Mouse (Mus musculus) NIH3T3 (cell line): ENCODE measurements around the gene Ostc.

ENCODE experiments used
- DNase-seq: peaks from one replicate; pipeline ENCODE4 v3.0.0-alpha.2; 2012; ENCODE audit warnings: low read depth

Ostc gene

DNA sequence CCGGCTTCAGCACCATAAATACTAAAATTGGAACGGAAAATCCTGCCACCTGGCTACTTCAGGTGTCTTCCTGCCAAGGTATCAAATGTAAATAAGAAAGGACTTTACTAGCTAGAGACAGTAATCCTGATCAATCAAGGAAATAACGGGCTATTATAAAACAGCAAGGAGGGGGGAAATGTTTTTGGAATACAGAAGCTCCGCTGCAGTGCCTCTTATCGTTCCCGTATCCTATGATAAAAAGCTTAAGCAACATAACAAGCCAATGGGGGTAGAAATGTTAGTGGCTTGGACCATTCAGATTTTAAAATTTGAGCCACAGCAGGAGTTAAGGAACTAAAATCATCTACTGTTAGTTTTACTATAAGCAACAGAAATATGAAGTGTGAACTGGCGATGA, 859 bp upstream of the Ostc start:
- DNase-seq, result no peak

DNA sequence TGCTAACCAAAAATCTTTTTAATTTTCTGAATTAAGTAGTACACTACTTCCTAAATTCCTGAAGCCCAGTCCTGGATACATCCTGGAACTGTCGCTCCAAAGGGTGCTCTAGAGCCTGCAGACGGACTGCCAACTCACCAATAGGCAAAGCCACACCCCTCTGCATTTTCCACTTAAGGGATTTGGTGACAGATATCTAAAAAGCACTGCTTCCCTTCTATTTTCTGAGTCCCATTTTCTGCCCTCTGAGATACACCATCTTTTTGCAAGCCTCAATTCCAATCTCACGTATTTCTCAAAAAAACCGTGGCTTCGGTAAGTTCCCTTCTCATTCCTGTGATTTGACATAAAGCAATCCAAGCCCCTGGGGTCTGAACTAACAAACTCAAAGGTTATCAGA, 715 bp downstream of the Ostc start:
- peak; percentile 66 for DNase-seq

DNA sequence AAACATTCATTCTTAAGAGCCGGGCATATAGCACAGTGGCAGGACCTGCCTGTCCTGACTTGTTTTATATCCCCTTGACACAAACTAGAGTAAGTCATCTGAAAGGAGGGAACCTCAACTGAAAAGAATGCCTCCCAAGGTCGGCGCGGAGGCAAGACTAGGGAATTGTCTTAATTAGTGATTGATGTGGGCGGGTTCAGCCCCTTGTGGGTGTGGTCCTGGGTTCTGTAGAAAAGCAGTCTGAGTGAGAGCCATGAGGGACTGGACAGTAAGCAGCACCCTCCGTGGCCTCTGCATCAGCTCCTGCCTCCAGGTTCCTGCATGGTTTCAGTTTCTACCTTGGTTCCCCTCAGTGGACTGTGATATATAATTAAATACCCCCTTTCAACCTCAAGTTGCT, 7.0 kb downstream of the Ostc start:
- DNase-seq, result no peak

DNA sequence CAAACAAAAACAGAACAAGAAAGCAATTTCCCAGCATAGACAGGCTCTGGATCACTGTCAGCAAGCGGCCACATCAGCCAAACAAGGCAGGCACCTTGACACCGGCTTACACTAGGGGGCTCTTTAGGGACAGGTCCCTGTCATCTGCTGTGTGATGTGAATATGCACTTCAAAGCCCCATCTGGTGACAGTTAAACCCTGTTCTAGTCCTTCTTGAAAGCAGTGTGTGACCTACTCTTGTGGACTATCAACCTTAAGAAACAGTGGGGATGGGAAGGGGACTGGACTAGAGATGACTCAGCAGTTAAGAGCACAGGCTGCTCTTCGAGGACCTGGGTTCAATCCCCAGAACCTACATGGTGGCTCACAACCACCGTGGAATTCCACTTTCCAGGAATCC, 11.6 kb downstream of the Ostc start:
- DNase-seq, result no peak

DNA sequence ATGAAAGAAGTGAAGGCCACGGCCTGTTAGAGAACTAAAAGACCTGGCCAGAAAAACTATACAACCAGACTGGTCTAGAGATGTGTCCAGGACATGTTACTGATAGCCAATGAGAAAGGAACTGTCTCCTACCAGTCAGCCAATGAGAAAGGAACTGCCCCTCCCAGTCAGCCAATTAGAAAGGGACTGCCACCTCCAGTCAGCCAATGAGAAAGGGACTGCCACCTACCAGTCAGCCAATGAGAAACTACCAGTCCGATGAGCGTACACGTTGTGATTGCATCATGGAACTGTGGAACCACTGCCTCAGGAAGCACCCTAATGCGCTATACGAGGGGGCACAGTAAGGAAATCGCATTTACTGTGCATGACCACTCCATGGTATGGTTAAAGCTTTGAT, 14.5 kb downstream of the Ostc start:
- no peak for DNase-seq

DNA sequence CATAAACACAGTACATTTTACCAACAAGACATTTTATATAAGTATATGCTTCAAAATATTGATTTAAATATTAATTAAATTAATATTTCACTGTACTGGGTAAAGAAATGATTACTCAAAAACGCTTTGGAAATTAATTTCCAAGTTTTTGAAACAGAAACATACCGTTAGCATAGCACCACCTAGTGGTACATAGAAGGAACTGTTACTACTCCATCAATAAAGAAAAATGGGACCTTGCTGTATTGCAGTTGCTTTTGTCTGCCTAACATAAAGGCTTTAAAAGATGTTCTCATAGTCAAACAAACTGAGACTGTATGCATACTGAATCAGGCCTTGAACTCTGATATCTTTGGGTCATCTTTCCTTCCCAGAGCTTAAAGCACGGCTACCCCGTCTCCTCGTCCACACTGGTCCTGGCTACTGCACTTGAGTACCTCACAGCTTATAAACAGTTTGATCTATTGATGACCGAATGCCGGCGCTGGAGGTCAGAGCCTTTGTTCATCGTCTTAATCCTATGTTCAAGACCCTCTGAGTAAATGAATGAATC, 15.1 kb downstream of the Ostc start:
- DNase-seq, result peak; percentile 44

DNA sequence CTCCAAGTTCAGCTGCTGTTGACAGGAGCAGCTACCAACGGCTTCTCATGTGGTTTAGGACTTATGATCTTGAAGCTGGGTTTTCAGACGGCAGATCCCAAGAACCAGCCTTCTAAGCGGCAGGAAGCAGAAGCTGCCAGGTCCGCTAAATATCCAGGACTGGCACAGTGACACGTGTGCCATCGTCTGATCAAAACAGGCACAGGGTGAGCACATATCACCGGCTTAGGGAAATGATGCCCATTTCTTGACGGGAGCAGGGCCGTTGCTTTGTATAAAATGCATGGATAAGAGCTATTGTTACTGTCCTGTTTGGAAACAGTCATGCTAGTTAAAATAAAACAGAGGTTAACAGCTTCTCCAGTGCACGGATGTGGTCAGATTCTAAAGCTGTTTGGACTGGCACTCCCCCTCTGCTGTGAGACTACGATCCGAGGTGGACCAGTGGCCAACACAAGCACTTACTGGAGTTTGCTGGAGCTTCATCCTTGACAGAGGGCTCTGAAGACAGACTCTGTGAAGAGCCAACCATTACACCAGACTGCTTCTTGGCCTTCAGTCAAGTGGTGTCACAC, 17.6 kb downstream of the Ostc start:
- no peak for DNase-seq

DNA sequence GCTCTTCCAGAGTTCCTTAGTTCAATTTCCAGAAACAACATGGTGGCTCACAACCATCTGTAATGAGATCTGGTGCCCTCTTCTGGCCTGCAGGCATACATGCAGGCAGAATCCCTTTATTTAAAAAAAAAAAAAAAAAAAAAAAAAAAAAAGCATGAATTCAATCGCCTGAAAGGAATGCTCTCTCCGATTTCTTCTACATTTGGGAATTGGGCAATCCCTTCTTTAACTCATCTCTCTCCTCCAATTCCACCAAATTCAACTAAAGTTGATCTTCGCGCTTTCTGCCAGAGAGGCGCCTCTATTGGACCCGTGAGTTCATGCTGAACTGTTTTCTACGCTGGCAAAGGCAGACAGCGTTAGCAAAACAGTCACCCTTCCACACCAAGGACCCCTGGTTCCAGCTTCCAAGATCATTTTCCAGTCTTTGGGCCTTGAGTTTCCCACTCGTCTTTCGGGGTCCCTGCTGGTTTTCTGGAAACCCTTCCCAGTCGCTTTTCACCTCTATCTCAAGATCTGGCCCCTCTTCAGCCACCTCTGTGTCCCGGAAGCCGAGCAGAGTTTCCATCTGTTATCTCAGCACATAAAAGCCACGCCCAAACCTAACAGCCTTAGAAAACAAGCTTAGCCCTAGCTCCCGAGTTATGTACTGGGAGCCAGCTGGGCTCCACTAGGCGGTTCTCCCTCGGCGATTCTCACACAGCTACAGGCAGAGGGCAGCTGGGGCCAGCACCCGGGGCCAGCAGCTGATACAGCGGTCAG, 18.2 kb downstream of the Ostc start:
- peak; percentile 55 for DNase-seq

DNA sequence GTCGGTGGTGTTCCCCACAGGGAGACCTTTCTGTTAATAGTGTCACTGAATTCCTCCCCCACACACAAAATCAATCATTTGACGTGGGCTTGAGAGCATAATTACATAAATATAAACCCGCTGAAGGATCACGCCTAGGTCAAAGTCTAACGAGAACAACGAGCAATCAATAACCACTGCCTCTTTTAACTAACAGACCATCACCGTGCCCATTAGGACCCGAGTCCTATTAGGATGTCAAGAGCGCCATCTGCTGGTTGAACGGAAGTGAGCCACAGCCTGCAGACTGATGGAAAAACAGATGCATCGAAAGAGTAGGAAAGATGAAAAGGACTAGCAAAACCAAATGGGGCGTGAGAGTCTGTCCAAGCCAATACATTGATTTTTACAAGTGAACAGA, 19.6 kb downstream of the Ostc start:
- DNase-seq, result peak; percentile 62

DNA sequence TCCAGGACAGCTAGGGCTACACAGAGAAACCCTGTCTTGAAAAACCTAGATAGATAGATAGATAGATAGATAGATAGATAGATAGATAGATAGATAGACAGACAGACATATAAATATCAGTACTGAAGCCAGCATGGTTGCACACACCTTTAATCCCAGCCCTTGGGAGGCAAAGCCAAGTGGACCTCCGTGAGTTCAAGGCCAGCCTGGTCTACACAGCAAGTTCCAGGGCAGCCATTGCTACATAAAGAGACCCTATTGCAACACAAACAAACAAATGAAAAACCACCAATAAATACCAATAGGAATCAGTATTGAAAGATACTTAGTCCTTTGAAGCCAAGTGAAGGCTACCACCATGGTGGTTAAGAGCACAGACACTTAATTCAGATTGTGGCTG, 22.2 kb downstream of the Ostc start:
- no peak for DNase-seq

DNA sequence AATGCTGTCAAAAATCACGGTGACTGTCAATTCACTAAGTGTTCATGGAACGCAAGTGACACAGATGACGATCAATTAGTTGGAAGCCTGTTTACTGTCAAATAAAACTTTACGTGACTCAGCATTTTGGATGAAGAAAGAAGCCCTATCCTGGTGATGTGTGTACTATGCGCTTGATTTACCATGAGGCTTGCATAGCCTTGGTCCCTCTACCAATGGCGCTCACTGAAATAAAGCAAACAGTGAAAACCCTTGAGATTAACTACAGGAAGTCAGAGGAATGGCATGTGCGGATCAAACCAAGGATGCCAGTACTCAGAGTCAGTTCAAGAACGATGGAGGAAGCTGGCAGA, 24.3 kb downstream of the Ostc start:
- DNase-seq, result no peak

DNA sequence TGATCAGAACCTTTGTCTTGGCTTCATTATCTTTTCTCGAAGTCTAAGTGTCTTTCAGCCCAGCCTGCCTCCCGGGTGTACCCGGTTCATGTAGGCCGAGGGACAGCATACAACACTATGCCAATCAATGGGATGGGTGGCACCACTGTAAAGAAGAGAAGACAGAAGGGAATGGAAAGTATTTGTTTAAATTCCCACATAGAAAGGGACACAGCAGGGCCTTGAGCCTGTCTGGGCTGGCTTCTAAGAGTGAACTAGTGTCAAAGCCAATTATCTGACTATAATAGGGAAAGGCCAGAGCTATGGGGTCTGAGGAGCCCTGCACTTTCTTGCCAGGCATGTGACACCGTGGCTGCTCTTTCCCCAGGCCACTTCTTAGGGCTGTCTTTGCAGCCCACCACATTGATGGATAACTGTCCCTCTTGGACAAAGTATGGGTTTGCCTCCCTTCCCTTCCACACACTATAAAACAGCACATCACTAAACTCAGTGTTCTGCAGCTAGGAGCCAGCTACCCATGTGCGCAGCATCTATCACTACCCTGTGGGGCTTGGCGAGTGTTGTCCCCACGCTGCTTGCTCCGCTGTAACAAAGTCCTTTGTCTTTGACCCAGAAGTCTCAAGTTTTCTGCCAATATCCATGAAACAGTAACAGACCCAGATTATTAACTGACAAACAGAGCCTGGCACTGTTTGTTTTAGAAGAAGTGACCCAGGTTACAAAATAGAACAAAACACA, 24.8 kb downstream of the Ostc start:
- no peak for DNase-seq

DNA sequence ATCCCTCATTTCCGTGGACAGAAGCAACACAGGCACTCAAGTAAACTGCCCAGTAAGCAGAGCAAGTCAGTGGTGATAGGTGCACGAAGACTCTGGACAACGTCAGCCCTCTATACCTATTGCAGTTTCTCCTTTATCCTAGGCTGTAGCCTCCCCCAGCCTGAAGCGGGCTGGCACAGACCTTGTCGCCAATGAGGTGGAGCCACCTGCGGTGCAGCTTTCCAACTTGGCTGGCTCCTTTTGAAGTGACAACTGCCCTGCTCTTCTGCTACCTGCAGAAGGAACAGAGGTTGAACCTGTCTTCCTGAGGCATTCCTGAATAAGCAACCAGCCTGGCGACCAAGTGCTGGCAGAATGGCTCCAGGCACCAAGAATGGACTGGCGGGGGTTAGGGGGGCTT, 25.4 kb downstream of the Ostc start:
- DNase-seq, result no peak

DNA sequence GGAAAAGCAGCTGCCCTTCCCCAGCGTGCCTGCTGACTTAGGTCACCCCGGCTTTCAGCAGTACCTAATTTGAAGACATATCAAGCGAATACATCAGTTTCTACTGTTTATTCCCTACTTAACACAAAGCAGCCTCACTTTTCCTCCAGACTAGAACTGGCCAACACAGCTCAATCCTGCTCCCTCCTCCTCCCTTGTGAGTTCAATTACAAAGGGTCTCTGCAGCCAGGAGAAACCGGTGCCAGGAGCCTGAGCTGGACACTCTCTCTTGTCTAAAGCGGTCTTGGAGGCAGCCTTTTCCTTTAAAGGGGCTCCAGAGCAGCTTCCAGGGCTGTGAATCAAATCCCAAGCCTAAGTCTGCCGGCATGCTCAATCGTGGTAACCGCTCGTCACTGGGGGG, 27.1 kb downstream of the Ostc start:
- no peak for DNase-seq

DNA sequence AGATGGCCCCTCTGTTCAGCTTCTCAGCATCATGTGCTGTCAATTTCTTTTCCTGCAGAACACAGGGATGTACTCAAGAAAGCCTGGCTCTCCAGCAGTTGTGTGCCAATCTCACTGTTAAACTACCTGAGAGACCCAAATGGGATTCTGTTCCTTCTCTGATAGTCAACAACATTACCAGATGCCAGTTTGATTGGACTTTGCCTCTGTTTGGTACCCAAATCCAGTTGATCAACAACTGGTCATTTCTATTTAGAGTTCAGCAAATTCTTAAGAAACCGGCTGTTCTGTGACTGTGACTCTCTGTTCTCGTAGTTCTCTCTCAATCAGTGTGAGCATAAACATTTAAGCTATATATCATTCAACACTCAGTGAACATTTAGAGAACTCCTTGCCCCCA, 28.0 kb downstream of the Ostc start:
- DNase-seq, result no peak

DNA sequence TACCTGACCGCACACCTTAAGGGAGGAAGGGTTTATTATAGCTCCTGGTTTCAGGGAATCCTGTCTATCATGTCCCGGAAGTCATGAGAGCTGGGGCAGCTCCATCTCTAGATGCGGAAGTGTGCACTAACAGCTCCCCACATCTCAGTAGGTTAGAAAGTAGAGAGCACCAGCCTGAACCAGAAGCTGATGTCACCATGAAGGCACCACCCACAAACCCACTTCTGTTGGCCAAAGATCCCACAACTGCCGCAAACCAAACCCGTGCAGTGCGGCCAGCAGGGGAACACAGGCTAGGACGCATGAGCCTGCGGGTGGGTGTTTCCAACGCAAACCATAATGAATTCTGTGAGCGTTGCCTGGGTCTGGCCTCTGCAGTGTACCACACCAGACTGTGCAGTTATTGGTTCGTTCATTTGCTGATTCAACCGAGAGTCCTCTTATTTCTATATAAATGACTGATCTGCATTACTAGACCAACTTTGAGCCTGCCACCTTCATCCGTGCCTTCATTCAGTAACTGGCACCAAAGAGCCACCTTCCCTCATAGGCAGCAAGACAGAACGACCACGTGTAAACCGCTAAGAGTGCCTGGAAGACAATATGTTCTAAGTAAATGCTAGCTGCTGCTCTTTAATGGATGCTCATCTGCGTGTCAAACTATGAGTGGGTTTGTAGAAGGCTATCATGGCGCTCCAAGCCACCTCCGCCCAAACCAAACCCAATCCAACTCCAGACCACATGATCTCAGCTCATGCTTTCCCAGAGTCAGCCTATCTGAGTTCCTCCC, 31.4 kb downstream of the Ostc start:
- DNase-seq, result no peak

DNA sequence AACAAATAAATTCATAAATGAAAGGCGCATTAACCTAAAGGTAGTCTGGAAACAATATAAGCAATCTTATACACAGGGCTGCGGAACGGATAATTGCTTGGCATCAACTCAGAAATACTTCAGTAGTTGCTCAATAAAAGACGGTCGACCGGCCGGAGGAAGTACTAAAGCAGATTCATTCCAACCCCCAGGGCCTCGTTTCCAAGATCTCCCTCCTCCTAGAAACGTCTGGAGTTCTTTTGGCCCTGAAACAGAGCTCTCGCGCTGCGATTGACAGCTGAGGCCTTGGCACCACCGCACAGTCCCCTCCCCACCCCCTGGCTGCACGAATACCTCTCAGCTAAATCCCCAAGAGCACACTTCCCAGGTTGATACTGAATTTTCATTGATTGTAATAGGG, 38.0 kb downstream of the Ostc start:
- peak; percentile 20 for DNase-seq

DNA sequence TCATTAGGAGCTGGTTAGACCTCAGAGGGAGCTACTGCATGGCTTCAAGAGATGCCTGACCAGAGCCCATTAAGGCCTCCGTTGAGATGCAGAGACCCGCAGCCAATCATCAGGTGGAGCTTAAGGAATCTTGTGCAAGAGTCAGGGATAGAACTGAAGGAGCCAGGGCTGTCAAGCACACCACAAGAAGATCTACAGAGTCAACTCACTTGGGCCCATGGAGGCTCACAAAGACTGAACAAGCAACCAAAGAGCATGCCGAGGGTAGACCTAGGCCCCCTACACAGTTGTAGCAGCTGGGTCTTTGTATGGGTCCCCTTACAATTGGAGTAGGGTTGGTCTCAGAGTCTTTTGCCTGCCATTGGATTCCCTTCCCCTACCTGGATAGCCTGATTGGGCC, 46.7 kb downstream of the Ostc start:
- DNase-seq, result no peak

DNA sequence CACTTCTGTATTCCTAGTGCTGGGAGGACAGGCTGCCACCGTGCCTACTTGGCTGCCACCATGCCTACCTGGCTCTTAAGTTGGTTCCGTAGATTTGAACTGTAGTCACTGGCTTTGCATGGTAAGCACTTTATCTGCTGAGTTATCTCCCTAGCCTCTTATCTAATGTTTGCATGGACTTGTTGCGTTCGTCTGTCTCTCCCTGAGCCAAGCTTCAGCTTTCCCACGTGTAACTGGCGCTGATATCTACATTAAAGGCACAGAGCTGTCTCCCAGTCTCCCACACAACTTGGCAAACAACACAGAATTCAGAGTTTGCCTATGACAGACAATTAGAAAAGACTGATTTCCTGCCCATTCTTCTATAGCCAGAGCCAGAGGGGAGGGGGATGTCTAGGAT, 48.6 kb downstream of the Ostc start:
- DNase-seq, result no peak

DNA sequence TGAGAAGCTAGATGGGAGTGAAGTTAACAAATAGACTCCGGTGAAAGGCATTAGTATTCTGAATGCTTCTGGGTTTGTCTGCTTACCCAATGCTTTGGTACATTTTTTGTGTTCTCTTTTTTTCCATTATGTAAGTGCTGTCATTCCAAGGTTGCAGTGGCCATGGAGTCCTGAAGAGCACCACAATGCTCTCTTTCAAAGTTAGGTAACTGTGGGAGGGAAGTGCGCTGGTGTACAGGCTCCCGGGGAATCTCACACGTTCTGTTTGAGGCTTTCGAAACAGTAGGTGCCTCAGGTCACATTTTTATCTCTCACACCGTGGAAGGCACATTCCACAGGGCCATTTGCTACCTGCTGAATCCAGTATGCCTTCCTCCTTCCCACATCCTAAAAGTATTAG, 59.7 kb downstream of the Ostc start:
- no peak for DNase-seq

DNA sequence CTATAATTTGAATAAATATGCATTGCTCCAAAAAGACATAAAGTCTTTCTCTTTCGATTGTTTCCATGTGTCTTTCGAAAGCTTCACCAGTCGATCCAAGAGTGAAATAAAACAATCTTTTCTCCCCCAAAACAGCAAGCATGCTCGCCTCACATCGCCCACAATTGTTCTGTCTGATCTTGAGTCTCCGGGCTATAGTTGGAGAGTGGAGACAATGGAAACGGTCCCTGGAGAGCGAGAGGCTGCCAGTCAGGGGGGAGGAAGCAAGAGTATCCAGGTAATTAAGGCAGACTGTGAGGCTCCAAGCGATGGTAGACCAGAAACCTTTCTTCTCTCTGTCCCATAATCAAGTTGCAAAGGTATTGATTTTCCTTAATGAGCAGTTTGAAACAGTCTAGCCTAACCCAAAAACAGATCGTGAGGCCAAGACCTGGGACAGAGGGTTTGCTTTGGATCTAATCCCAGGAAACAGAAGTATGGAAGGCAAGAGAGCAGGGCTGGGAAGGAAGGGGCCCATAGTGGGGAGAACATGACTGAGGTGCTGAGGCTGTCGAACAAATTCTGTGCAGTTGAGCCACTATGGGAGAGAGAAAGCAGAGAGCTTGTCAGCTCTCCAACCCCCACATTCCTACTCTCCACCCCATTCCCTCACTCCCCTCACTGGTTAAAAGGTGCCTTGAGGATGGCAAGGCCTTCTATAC, 63.0 kb downstream of the Ostc start:
- no peak for DNase-seq
